Mouse (Mus musculus): ENCODE data around the gene Piga. TPM values are rescaled to one million over a fixed set of nuclear protein-coding genes. Genes with fewer than 3 reads are reported as not detected.

Gene Piga
- polyA plus RNA-seq, 1 experiment from 2014 or later: 23.3 TPM

DNA sequence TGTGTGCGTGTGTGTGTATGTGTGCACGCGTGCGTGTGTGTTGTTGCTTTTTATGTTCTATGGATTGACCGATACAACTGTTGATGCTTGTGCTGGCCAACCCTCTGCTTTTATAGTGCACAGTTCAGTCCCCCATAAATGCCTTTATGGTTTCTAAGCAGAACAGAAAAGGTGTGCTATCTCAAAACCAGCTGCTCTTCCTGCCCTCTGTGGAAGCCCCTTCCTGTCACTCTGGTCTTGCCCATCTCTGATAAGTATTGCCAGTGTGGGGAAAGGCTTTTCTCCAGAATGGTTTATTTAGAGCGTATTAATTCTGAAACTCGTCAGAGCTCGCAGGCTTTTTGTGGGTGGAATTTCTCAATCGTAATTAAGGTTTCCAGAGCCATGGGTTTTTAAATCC lies 13.1 kb downstream of the Piga start:
- whole genome bisulfite sequencing: 97% methylated on average over 9 of the region's 9 CpGs
- TF ChIP-seq CTCF (IDR thresholded peaks at IDR 0.05; ENCODE audit: low read depth): no peak
- Histone ChIP-seq H3K27ac (ENCODE audit: low read depth) (no peak overlapping the region), H3K4me1 (ENCODE audit: insufficient read depth) (no peaks in the 10 kb centered on the region), H3K27me3 (ENCODE audit: insufficient read depth, low read length) (no peaks in the 10 kb centered on the region), H3K4me3 (ENCODE audit: low read depth, low read length) (no peak overlapping the region), H3K36me3 (ENCODE audit: insufficient read depth) (peaks cover 35% of the 10 kb centered on the region), H3K4me2 (no peak overlapping the region), H3K9me3 (ENCODE audit: low read depth, low read length) (no peaks in the 10 kb centered on the region), H3K9ac (no peak overlapping the region)
- DNase-seq (no peak), ATAC-seq (ENCODE audit: insufficient read depth) (no peak)

DNA sequence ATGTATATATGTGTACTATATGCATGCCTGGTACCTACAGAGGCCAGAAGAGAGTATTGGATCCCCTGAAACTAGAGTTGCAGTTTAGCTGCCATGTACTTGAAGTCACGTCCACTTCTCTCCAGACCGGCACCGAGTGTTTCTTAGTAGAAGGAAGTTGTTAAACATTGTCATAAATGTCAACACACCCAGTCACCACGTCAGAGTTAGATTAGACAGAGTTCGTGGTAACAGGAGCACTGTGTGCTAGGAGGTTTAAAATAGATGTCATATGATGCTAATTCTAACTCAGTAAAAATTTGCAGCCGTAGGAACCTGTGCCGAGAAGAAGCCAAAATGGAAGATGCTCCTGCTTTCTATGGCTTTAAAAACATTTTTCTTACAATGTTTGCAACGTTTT lies 17.1 kb downstream of the Piga start, which contains the start of gene Asb11:
Gene Asb11 (plus strand): TSS at position 286 of the 400 bp plus-strand sequence.
- no peak within 1 kb of the TSS for H3K9ac ChIP-seq
- H3K9me3 ChIP-seq (ENCODE audit: low read depth, low read length): no peaks in the 10 kb centered on the region
- no peak within 1 kb of the TSS for H3K27ac ChIP-seq (ENCODE audit: low read depth)
- no peaks in the 10 kb centered on the region for H3K4me1 ChIP-seq (ENCODE audit: insufficient read depth)
- H3K4me3 ChIP-seq (ENCODE audit: low read depth, low read length): no peak within 1 kb of the TSS
- H3K27me3 ChIP-seq (ENCODE audit: insufficient read depth, low read length): no peaks in the 10 kb centered on the region
- no peak for DNase-seq
- H3K4me2 ChIP-seq: no peak within 1 kb of the TSS
- WGBS: 42% methylated on average over 8 of the region's 8 CpGs
- no peak for ATAC-seq (ENCODE audit: insufficient read depth)
- no peak for TF ChIP-seq CTCF (IDR thresholded peaks at IDR 0.05; ENCODE audit: low read depth)
- H3K36me3 ChIP-seq (ENCODE audit: insufficient read depth): peaks cover 16% of the 10 kb centered on the region

DNA sequence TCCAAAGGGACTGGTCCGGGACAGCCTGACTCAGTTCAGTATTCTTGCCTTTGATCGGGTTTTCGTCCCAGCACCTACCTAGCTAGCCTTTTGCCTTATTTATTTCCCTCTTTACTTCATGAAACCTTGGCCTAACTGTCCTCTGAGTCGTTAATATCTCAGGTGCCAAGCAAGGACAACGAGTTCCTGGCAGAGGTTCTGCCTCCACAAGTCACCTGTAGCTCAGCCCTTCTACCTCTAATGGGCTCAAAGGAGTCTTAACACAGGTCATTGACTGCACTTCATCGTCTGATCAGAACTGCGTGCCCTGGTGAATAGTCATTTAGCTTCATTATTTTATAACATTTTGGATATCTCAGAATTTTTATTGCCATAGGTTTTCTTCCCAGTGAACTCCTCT lies 19.9 kb downstream of the Piga start:
- Histone ChIP-seq H3K4me2 (no peak overlapping the region), H3K4me3 (ENCODE audit: low read depth, low read length) (no peak overlapping the region), H3K27me3 (ENCODE audit: insufficient read depth, low read length) (no peaks in the 10 kb centered on the region), H3K27ac (ENCODE audit: low read depth) (0 out of 2 replicates have a peak overlapping the region, but pooled peaks have one; percentile 33), H3K36me3 (ENCODE audit: insufficient read depth) (no peaks in the 10 kb centered on the region), H3K4me1 (ENCODE audit: insufficient read depth) (no peaks in the 10 kb centered on the region), H3K9me3 (ENCODE audit: low read depth, low read length) (no peaks in the 10 kb centered on the region), H3K9ac (no peak overlapping the region)
- ATAC-seq (ENCODE audit: insufficient read depth) (no peak), DNase-seq (no peak)
- no peak for TF ChIP-seq CTCF (IDR thresholded peaks at IDR 0.05; ENCODE audit: low read depth)
- 76% methylated on average over 7 of the region's 7 CpGs for WGBS

DNA sequence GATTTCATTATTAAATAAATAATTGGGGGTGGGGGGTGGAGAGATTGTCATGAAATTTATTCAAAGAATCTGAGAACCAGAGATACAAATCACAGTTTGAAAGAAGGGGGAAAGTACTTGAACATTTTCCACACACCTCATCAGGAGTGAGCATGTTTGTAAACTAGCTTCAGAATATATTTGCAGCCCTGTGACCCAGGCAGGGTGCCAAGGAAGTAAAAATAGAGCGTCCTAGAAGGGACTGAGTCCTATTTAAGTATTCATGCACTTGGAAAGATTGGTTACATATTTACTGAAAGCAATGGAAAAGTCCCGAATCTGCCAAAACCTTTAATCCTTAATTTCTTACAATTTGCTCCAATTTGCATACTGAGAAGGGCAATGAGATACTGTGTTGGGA lies 20.6 kb downstream of the Piga start:
- Histone ChIP-seq H3K27ac (ENCODE audit: low read depth) (peak overlapping the region; percentile 78), H3K4me3 (ENCODE audit: low read depth, low read length) (no peak overlapping the region), H3K4me1 (ENCODE audit: insufficient read depth) (no peaks in the 10 kb centered on the region), H3K9me3 (ENCODE audit: low read depth, low read length) (no peaks in the 10 kb centered on the region), H3K27me3 (ENCODE audit: insufficient read depth, low read length) (no peaks in the 10 kb centered on the region), H3K36me3 (ENCODE audit: insufficient read depth) (no peaks in the 10 kb centered on the region), H3K9ac (no peak overlapping the region), H3K4me2 (no peak overlapping the region)
- TF ChIP-seq CTCF (IDR thresholded peaks at IDR 0.05; ENCODE audit: low read depth): no peak
- DNase-seq: peak; percentile 92
- peak; percentile 94 for ATAC-seq (ENCODE audit: insufficient read depth)
- WGBS: 39% methylated on average over 2 of the region's 2 CpGs

DNA sequence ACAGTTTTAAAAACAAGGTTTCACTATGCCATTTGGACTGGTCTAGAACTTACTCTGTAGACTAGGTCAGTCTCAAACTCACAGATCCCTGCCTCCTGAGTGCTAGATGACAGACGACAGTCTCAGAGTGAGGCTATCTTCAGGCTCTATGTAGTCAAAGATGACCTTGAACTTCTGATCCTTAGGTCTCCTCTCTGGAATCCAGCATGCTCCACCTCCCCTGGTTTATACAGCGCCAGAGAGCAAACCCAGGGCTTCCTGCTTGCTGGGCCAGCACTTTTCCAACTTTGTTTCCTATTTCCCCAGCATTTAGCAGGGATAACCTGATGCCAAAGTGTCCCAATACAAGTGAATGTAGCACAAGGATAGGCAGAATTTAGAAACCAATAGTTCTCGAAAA lies 21.1 kb downstream of the Piga start:
- Histone ChIP-seq H3K27ac (ENCODE audit: low read depth) (peak overlapping the region; percentile 78), H3K9me3 (ENCODE audit: low read depth, low read length) (no peaks in the 10 kb centered on the region), H3K27me3 (ENCODE audit: insufficient read depth, low read length) (no peaks in the 10 kb centered on the region), H3K4me1 (ENCODE audit: insufficient read depth) (no peaks in the 10 kb centered on the region), H3K9ac (no peak overlapping the region), H3K4me3 (ENCODE audit: low read depth, low read length) (no peak overlapping the region), H3K36me3 (ENCODE audit: insufficient read depth) (no peaks in the 10 kb centered on the region), H3K4me2 (no peak overlapping the region)
- WGBS: 68% methylated on average over 3 of the region's 3 CpGs
- ATAC-seq (ENCODE audit: insufficient read depth) (peak; percentile 44; the same call in 1 of the 2 replicates), DNase-seq (no peak)
- no peak for TF ChIP-seq CTCF (IDR thresholded peaks at IDR 0.05; ENCODE audit: low read depth)

DNA sequence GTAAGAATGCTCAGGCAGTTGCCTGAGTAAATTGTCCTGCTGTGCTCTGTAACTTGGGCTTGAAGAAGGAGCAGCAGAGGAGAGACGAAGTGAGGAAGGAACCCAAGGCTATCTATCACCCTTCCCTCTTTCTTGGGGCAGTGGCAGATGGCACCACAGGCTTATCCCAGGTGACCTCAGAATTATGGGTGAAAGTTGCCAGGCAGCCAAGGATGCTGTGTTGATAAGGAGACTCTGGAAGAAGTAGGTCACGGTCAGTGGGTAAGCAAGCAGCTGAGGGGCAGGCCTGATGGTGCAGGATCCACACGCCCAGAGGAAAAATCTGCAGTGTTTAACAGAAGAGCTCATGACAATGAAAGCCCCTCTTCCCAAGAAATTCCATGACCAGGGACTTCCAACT lies 21.7 kb downstream of the Piga start:
- Histone ChIP-seq H3K9me3 (ENCODE audit: low read depth, low read length) (no peaks in the 10 kb centered on the region), H3K27ac (ENCODE audit: low read depth) (no peak overlapping the region; the same call in 1 of the 2 replicates), H3K9ac (no peak overlapping the region), H3K4me2 (no peak overlapping the region), H3K27me3 (ENCODE audit: insufficient read depth, low read length) (no peaks in the 10 kb centered on the region), H3K4me1 (ENCODE audit: insufficient read depth) (no peaks in the 10 kb centered on the region), H3K4me3 (ENCODE audit: low read depth, low read length) (no peak overlapping the region), H3K36me3 (ENCODE audit: insufficient read depth) (no peaks in the 10 kb centered on the region)
- 74% methylated on average over 3 of the region's 3 CpGs for WGBS
- ATAC-seq (ENCODE audit: insufficient read depth) (no peak), DNase-seq (no peak)
- TF ChIP-seq CTCF (IDR thresholded peaks at IDR 0.05; ENCODE audit: low read depth): no peak

DNA sequence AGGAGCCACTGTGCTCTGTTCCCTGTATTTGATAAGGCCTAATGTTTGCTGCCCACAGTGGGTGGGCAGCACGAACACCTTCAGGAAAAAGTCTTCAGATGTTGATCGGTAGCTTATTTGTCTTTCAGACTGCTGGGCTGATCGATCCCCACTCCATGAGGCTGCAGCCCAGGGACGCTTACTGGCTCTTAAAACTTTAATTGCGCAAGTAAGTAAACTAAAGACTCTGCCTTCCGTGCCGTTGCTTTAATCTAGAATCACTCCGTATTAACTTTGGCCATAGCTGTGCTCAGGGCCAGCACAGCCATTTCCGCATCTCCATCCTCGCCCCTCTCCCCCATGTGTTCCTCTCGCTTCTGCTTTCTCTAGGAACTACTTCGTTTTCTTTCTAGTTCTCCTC lies 26.0 kb downstream of the Piga start:
- DNase-seq (no peak), ATAC-seq (ENCODE audit: insufficient read depth) (no peak)
- Histone ChIP-seq H3K4me3 (ENCODE audit: low read depth, low read length) (no peak overlapping the region), H3K9me3 (ENCODE audit: low read depth, low read length) (no peaks in the 10 kb centered on the region), H3K27me3 (ENCODE audit: insufficient read depth, low read length) (no peaks in the 10 kb centered on the region), H3K27ac (ENCODE audit: low read depth) (no peak overlapping the region), H3K36me3 (ENCODE audit: insufficient read depth) (no peaks in the 10 kb centered on the region), H3K4me2 (no peak overlapping the region), H3K9ac (no peak overlapping the region), H3K4me1 (ENCODE audit: insufficient read depth) (no peaks in the 10 kb centered on the region)
- WGBS: 60% methylated on average over 12 of the region's 12 CpGs
- no peak for TF ChIP-seq CTCF (IDR thresholded peaks at IDR 0.05; ENCODE audit: low read depth)

DNA sequence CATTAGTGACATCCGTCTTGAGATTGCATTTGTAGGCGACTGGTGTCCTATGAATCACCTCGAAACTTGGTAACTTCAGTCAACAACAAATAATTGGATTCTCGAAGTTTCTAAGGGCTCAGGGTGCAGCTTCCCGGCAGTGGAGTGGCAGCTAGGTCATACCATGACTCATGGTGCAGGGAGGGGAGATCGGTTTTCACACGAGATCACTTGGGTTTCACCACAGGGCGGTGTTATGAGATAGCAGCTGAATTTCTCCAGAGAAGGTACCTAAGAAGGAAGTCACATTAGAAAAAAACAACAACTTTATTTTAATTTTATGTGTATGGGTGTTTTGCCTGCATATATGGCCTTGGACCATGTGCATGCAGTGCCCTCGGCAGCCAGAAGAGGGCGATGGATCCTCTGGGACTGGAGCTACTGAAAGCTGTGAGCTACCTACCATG lies 26.5 kb downstream of the Piga start:
- peak; percentile 39 for TF ChIP-seq CTCF (IDR thresholded peaks at IDR 0.05; ENCODE audit: low read depth)

More for the DNA sequence above, 26.5 kb downstream of the Piga start:
- ATAC-seq (ENCODE audit: insufficient read depth) (no peak), DNase-seq (no peak)
- H3K9me3 ChIP-seq (ENCODE audit: low read depth, low read length): no peaks in the 10 kb centered on the region
- no peak overlapping the region for H3K9ac ChIP-seq
- no peak overlapping the region for H3K4me3 ChIP-seq (ENCODE audit: low read depth, low read length)
- no peak overlapping the region for H3K27ac ChIP-seq (ENCODE audit: low read depth)
- H3K36me3 ChIP-seq (ENCODE audit: insufficient read depth): no peaks in the 10 kb centered on the region
- 70% methylated on average over 10 of the region's 10 CpGs for WGBS
- no peak overlapping the region for H3K4me2 ChIP-seq
- H3K27me3 ChIP-seq (ENCODE audit: insufficient read depth, low read length): no peaks in the 10 kb centered on the region
- no peaks in the 10 kb centered on the region for H3K4me1 ChIP-seq (ENCODE audit: insufficient read depth)
